Mouse (Mus musculus) A20 (cell line): ENCODE results near the gene Pla2g5.

Source experiments
- DNase-seq: peaks from one replicate; pipeline ENCODE4 v3.0.0-alpha.2; 2011; ENCODE audit warnings: low read depth, low spot score

The Pla2g5 gene

GRCm38 (mm10) chr4:138752603-138753002 lies 110.7 kb downstream of the Pla2g5 start:
- no peak for DNase-seq
